Mouse (Mus musculus) limb, embryonic 12.5 days (tissue): Measurements from ENCODE around the gene Dynlt1a. TPM values are rescaled to one million over a fixed set of nuclear protein-coding genes. Genes with fewer than 3 reads are reported as not detected.
"Not testable (repeated sequence)": the region's sequence is repeated elsewhere in the genome, so short reads cannot be mapped to it uniquely, and the experiment has no call there.

Experiments
- ATAC-seq: fragments of 200-750 bp; cut with Nextera tagmentation; 2 replicates; pipeline ENCODE4 v1.8.0; 2017; ENCODE audit warnings: low read depth, moderate TSS enrichment; ENCODE audit not compliant: insufficient number of reproducible peaks, insufficient read depth, low FRiP score, low TSS enrichment
- H3K27ac ChIP-seq: fragments of 300-500 bp; sonication (generic); 2 replicates; pipeline ENCODE4 v1.5.1; 2016; ENCODE audit warnings: mild to moderate bottlenecking, moderate library complexity
- H3K27me3 ChIP-seq: fragments of 300-500 bp; sonication (generic); 2 replicates; pipeline ENCODE4 v1.6.1; 2016; ENCODE audit warnings: mild to moderate bottlenecking, moderate library complexity
- H3K36me3 ChIP-seq: fragments of 300-500 bp; sonication (generic); 2 replicates; pipeline ENCODE4 v1.6.1; 2016; ENCODE audit warnings: mild to moderate bottlenecking, moderate library complexity
- H3K4me1 ChIP-seq: fragments of 300-500 bp; sonication (generic); replicated peaks from 2 replicates; pipeline ENCODE4 v1.6.1; 2016
- H3K4me2 ChIP-seq: fragments of 300-500 bp; sonication (generic); 2 replicates; pipeline ENCODE4 v1.6.1; 2016; ENCODE audit warnings: mild to moderate bottlenecking, moderate library complexity
- H3K4me3 ChIP-seq: fragments of 300-500 bp; sonication (generic); replicated peaks from 2 replicates; pipeline ENCODE4 v1.5.1; 2016; ENCODE audit warnings: mild to moderate bottlenecking
- H3K9ac ChIP-seq: fragments of 300-500 bp; sonication (generic); replicated peaks from 2 replicates; pipeline ENCODE4 v1.6.1; 2016; ENCODE audit warnings: mild to moderate bottlenecking, moderate library complexity
- H3K9me3 ChIP-seq: fragments of 300-500 bp; sonication (generic); 2 replicates; pipeline ENCODE4 v1.6.1; 2016; ENCODE audit warnings: mild to moderate bottlenecking, moderate library complexity
- WGBS: fragments of 180-500 bp; shearing (Covaris S2); methylation state at CpG from one replicate; pipeline ENCODE4 v1.1.7; 2016; 5-methylcytosine and 5-hydroxymethylcytosine counted together
- polyA plus RNA-seq: library from polyadenylated mRNA; unstranded; fragments of >200 nt; fragmentation: Nextera tagmentation; extraction: Ambion mirVana; gene quantifications from 2 replicates; pipeline ENCODE4 v1.2.1, GENCODE M21; 2016

Dynlt1a gene
- polyA plus RNA-seq, 1 experiment from 2014 or later = 22.1 TPM

DNA sequence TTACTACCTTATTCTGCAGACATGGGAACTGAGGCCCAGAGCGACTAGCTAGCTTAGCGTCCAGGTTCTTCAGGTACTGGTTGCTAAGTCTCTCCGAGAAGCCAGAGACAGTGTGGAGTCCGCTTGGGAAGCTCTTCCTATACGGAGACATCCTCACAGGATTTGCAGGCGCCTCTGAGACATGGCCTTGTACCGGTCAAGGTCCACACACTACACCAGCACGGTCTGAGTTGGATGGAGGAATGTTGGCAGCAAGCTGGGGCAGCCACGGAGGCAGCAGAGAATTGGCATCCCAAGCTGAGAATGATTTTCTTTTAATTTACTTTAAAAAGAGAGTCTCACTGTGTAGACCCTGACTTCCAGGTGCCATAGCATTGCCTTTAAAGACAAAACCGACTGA lies 34.2 kb downstream of the Dynlt1a start:
- WGBS = 95% methylated on average over 8 of the region's 10 CpGs
- ATAC-seq, H3K9ac ChIP-seq, H3K4me2 ChIP-seq, H3K27me3 ChIP-seq, H3K4me3 ChIP-seq, H3K9me3 ChIP-seq, H3K27ac ChIP-seq, H3K4me1 ChIP-seq, H3K36me3 ChIP-seq: not testable (repeated sequence)

GRCm38 (mm10) chr17:6280513-6280912 lies 36.8 kb downstream of the Dynlt1a start:
- not testable (repeated sequence) for H3K4me1 ChIP-seq, H3K27me3 ChIP-seq, H3K36me3 ChIP-seq, H3K4me3 ChIP-seq, H3K27ac ChIP-seq, H3K9me3 ChIP-seq, ATAC-seq, H3K4me2 ChIP-seq, H3K9ac ChIP-seq
- 91% methylated on average over 17 of the region's 19 CpGs for WGBS

- not testable (repeated sequence) for ATAC-seq, H3K9me3 ChIP-seq, H3K4me2 ChIP-seq, H3K27ac ChIP-seq, H3K9ac ChIP-seq, H3K27me3 ChIP-seq, H3K4me3 ChIP-seq, H3K4me1 ChIP-seq, H3K36me3 ChIP-seq
- 93% methylated on average over 10 of the region's 10 CpGs for WGBS
Measured at GRCm38 (mm10) chr17:6279772-6280171, 37.5 kb downstream of the Dynlt1a start.

DNA sequence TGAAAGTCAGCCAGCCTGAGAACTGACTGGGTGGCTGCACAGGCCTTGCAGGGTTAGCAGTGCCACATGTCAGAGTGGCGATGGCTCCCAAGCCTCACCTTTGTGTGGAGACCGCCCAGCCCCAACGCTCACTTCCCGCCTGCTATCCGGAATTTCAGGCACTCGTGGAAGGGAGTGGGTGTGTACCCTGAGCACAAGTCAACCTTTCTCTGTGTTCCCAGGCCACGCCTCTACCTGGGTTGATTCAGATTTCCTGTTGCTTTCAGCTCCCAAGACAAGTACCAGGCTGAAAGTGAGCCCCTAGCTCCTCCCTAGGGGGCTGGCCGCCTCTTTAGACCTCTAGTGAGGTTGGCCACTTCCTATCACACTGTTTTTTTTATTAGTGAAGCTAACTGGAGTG lies 38.1 kb downstream of the Dynlt1a start:
- not testable (repeated sequence) for H3K4me2 ChIP-seq, H3K27ac ChIP-seq, H3K4me3 ChIP-seq, H3K27me3 ChIP-seq, H3K36me3 ChIP-seq, H3K9ac ChIP-seq, H3K9me3 ChIP-seq, H3K4me1 ChIP-seq, ATAC-seq
- 68% methylated on average over 8 of the region's 8 CpGs for WGBS

DNA sequence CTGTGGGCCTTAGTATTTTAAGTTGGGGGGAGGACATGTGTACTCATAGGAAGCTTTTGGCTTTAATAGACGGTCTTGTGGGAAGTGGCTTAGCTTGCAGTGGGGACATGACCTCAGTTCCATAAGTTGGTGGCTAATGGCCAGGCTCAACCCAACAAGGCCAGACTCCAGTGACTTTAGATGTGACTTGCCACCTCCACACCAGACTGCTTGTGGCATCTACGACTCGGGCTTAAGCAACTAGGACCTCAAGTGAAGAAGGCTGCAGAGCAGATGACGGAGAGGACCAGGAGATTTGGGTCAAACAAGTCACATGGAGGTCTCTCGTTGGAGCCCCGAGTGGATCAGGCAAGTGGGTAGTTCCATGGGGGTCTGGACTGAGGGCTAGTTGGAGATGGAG lies 42.6 kb downstream of the Dynlt1a start:
- not testable (repeated sequence) for H3K4me1 ChIP-seq, H3K9ac ChIP-seq, H3K36me3 ChIP-seq, H3K27me3 ChIP-seq, H3K4me3 ChIP-seq, H3K9me3 ChIP-seq, H3K4me2 ChIP-seq, H3K27ac ChIP-seq, ATAC-seq
- 89% methylated on average over 4 of the region's 6 CpGs for WGBS

DNA sequence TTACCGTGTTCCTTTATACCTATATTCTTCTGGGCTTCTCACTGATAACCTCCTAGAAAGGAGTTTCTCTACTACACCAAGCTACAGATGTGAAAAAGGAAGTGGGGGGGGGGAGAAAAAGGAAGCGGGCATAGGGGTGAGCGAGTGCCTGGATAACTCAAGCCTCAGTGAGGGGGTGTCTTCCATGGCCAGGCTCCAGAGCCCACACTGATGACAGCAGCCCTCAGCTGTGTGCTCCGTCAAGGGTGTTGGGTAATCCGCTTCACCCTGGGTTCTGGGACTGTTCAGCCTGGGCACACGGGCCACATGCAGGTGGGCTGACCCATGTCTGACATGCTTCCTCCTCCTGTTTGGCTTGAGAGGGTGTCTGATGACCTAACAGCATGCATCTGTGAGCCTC lies 45.3 kb downstream of the Dynlt1a start:
- not testable (repeated sequence) for H3K4me3 ChIP-seq, H3K9ac ChIP-seq, H3K9me3 ChIP-seq, H3K27ac ChIP-seq, ATAC-seq, H3K4me1 ChIP-seq, H3K4me2 ChIP-seq, H3K36me3 ChIP-seq, H3K27me3 ChIP-seq
- WGBS = 86% methylated on average over 6 of the region's 6 CpGs

GRCm38 (mm10) chr17:6270840-6271239 lies 46.5 kb downstream of the Dynlt1a start:
- not testable (repeated sequence) for H3K9me3 ChIP-seq, H3K4me1 ChIP-seq, H3K27me3 ChIP-seq, H3K27ac ChIP-seq, H3K36me3 ChIP-seq
- peak overlapping the region; percentile 61 for H3K4me2 ChIP-seq
- 0% methylated on average over 25 of the region's 25 CpGs for WGBS
- ATAC-seq = peak; percentile 38
- H3K4me3 ChIP-seq = peak overlapping the region; percentile 50
- peak overlapping the region; percentile 62 for H3K9ac ChIP-seq

DNA sequence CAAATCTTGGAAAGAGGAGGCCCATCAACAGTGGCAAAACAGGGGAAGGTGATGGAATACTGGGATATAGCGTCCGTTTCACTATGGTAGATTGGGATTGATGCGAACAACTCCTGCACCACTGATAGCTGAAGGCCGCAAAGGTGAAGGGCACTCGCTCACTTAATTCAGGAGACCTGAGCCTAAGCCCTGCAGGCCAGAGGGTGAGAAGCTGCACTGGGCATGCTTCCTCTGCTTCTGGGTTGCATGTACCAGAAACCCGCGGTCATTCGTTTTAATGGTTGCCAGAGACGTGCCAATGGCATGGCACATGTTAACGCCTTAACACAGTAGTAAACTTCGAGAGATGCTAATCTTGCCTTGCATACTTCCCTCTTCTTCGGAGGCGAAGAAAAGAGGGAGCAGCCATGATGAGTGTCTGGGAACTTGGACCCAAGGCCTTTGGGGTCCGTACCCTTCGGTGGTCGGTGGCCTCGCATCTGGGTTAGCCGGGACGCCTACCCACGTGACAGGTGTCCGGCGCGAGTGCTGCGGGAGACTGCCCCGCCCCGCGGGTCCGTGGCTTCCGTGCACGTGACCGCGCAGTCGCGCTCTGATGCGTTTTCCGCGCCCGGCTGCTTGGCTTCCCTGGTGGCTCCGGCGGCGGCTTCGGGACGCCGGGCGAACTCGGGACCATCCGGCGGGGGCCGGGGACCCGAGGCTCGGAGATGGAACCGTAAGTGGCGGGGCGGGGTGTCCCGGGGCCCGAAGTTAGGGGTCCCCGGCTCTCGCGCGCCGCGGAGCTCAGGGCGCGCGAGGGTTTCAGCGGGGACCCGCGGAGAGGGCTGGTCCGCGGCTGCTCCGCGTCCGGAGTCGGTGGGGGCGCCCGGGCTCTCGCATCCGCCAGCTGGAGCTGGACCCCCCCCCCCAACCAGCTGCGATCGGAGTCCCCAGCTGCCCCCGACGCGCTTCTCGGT lies 47.1 kb downstream of the Dynlt1a start:
- 0 out of 2 replicates have a peak overlapping the region, but pooled peaks have one; percentile 53 for H3K27ac ChIP-seq
- peak; percentile 38 for ATAC-seq

GRCm38 (mm10) chr17:6257070-6257456 lies 60.2 kb downstream of the Dynlt1a start:
- H3K4me2 ChIP-seq = peak overlapping the region; percentile 50
- WGBS = 2% methylated on average over 11 of the region's 20 CpGs
- not testable (repeated sequence) for H3K4me1 ChIP-seq, H3K27me3 ChIP-seq, H3K36me3 ChIP-seq, H3K27ac ChIP-seq, H3K9ac ChIP-seq, H3K9me3 ChIP-seq
- H3K4me3 ChIP-seq = peak overlapping the region; percentile 20; the same call in 1 of the 2 replicates
- 0 out of 2 replicates have a peak, but pooled peaks have one; percentile 19 for ATAC-seq

More for the DNA sequence above, 47.1 kb downstream of the Dynlt1a start:
- H3K36me3 ChIP-seq, H3K9me3 ChIP-seq, H3K4me1 ChIP-seq, H3K27me3 ChIP-seq: not testable (repeated sequence)
- Histone ChIP-seq H3K4me2 (peak overlapping the region; percentile 61), H3K4me3 (peak overlapping the region; percentile 50), H3K9ac (peak overlapping the region; percentile 62)
- WGBS = under 1% methylated on average over 57 of the region's 84 CpGs

- Histone ChIP-seq H3K4me3 (peak within 1 kb of the TSS; percentile 20; the same call in 1 of the 2 replicates), H3K4me2 (peak within 1 kb of the TSS; percentile 50)
- not testable (repeated sequence) for H3K4me1 ChIP-seq, H3K9me3 ChIP-seq, H3K27ac ChIP-seq, H3K9ac ChIP-seq, H3K36me3 ChIP-seq, H3K27me3 ChIP-seq
- 1% methylated on average over 17 of the region's 51 CpGs for WGBS
- peak; percentile 71 for ATAC-seq
Measured at GRCm38 (mm10) chr17:6256400-6257069, 60.8 kb downstream of the Dynlt1a start, which contains the start of gene Tmem181a. Gene Tmem181a, plus strand, starts transcription at chr17:6256860.
